Mouse (Mus musculus) testis, adult 2 months (tissue): ENCODE data around the gene Slf2.

Experiments
- CTCF ChIP-seq: fragments of 200-500 bp; IDR thresholded peaks from 2 replicates; pipeline ENCODE4 v1.5.1; 2012; ENCODE audit warnings: low read depth, mild to moderate bottlenecking, inconsistent platforms, low read length, moderate library complexity; ENCODE audit not compliant: control insufficient read depth, insufficient read depth, insufficient replicate concordance
- POLR2A ChIP-seq: fragments of 200-500 bp; IDR thresholded peaks from 2 replicates; pipeline ENCODE4 v1.6.1; 2012; ENCODE audit warnings: low read depth, mild to moderate bottlenecking, inconsistent platforms, low read length, moderate library complexity; ENCODE audit not compliant: control insufficient read depth

DNA sequence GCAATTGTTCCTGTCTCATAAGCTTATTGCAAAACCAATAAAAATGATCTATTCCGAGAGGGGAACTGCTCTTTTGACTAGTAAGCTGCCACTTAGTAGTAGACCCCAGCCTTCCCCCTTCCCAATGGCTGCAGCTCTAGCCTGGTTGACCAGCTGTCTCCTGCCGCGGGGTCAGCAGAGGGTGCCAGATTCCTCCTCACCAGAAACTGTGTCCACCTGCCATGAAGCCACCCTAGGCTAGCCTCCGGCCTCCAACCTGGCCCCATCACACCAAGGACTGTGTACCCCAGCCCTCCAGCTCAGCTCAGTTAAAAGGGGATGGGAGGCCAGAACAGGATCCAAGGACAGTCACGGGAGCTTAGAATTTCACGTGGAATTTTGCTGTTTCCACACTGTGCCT lies 34.5 kb upstream of the Slf2 start:
- no peak for TF ChIP-seq CTCF
- no peak for TF ChIP-seq POLR2A
